In the genomic region with DNA sequence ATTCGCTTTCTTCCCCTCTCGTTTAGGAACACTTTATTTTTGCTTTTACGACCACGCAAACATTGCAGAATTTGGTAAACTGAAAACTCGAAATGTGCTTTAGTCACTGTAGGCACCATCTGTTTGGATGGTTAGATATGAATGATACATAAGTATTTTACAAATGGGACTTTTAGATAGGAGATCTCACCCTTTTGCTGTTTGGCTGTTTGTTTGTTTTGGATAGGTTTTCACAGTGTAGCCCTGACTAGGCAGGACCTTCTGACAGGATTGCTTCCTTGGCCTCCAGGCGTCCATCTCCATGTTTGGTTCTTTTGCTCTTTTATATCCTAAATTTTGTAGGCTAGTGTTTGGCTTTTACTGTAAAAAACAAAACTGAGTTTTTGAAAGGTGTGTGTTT, we compare ENCODE assay signal across 8 mouse cellular contexts. TPM values are rescaled to one million over a fixed set of nuclear protein-coding genes. Genes with fewer than 3 reads are reported as not detected.
DNase-seq lines count a peak whose midpoint lies in the region; ATAC-seq and TF ChIP-seq lines count a peak whose summit lies in the region.

No protein-coding gene starts in this region.

- no peak for ATAC-seq in CD4-positive, CD25-positive, alpha-beta regulatory T cell, adult 4 months
- no peak for ATAC-seq in limb, embryonic 15.5 days (ENCODE audit: insufficient number of reproducible peaks, low FRiP score, low TSS enrichment, low read depth)
- ATAC-seq in activated CD4-positive, CD25-positive, alpha-beta regulatory T cell, adult 4 months: no peak

- peak overlapping the region; percentile 94 for H3K27ac ChIP-seq in testis, adult 2 months (ENCODE audit: control insufficient read depth, insufficient read depth, low read depth, low read length)
- peak overlapping the region; percentile 86 for H3K27ac ChIP-seq in limb, embryonic 15.5 days

- H3K9me3 ChIP-seq in limb, embryonic 15.5 days: no peaks in the 10 kb centered on the region

- TF ChIP-seq CTCF in testis, adult 2 months (IDR thresholded peaks at IDR 0.05; ENCODE audit: control insufficient read depth, insufficient read depth, insufficient replicate concordance, low read depth, low read length): no peak

- H3K4me3 ChIP-seq in testis, adult 2 months (ENCODE audit: control insufficient read depth, low read depth, low read length): peak overlapping the region; percentile 98
- peak overlapping the region; percentile 69 for H3K4me3 ChIP-seq in limb, embryonic 15.5 days

- no peaks in the 10 kb centered on the region; the same call in 1 of the 2 replicates for H3K4me1 ChIP-seq in testis, adult 2 months (ENCODE audit: control insufficient read depth, insufficient read depth, low read length)
- H3K4me1 ChIP-seq in limb, embryonic 15.5 days: peaks cover 9% of the 10 kb centered on the region

- DNase-seq in CD4-positive, CD25-positive, alpha-beta regulatory T cell, adult 2 months (ENCODE audit: low read depth, low spot score): peak; percentile 9
- DNase-seq in testis, postnatal 10 days (ENCODE audit: low spot score): no peak
- DNase-seq in ovary, postnatal 10 days (ENCODE audit: low spot score): no peak
- no peak for DNase-seq in adrenal gland, postnatal 25 days

- H3K27me3 ChIP-seq in testis, adult 2 months (ENCODE audit: control insufficient read depth, insufficient read depth, low read length): no peaks in the 10 kb centered on the region
- no peaks in the 10 kb centered on the region for H3K27me3 ChIP-seq in limb, embryonic 15.5 days

- 0% methylated on average over 6 of the region's 6 CpGs for WGBS in limb, embryonic 15.5 days

- peak overlapping the region; percentile 50 for H3K4me2 ChIP-seq in limb, embryonic 15.5 days

- no peak for TF ChIP-seq POLR2A in testis, adult 2 months (IDR thresholded peaks at IDR 0.05; ENCODE audit: control insufficient read depth, low read depth, low read length)

- H3K36me3 ChIP-seq in testis, adult 2 months (ENCODE audit: control insufficient read depth, insufficient read depth, low read length): no peaks in the 10 kb centered on the region
- no peaks in the 10 kb centered on the region for H3K36me3 ChIP-seq in limb, embryonic 15.5 days

- H3K9ac ChIP-seq in limb, embryonic 15.5 days: peak overlapping the region; percentile 60

RNA-seq across cellular contexts. Expression of gene Cstf3, which starts 0.8 kb away (rescaled TPM):
- 10 to 100 TPM; 59.9 to 64.5 TPM for polyA plus RNA-seq in CD4-positive, CD25-positive, alpha-beta regulatory T cell, adult 4 months (2017; shearing (Covaris generic))
- 13.8 and 14.8 TPM in 2 replicates for polyA plus RNA-seq in testis, adult 2 months (2012; rRNA removed)
- polyA plus RNA-seq in limb, embryonic 15.5 days (2015; fragmentation: Nextera tagmentation; extraction: Ambion mirVana): 56.9 and 60.9 TPM in 2 replicates
- 10 to 100 TPM; 55.7 to 72.3 TPM for polyA plus RNA-seq in activated CD4-positive, CD25-positive, alpha-beta regulatory T cell, adult 4 months (2017; shearing (Covaris generic))
- 38.2 and 39.6 TPM in 2 replicates for total RNA-seq in adrenal gland, postnatal 25 days (2021)
